Comparison of ENCODE assay signal across 9 mouse cellular contexts in genomic region chr5:120806458-120806857, GRCm38 (mm10). TPM values are rescaled to one million over a fixed set of nuclear protein-coding genes. Genes with fewer than 3 reads are reported as not detected.
DNase-seq lines count a peak whose midpoint lies in the region; ATAC-seq and TF ChIP-seq lines count a peak whose summit lies in the region.
"Had no signal": no experiment of that assay in that cellular context is flagged by ENCODE, and none has a peak within 500 bp of the region (broad histone marks: within the 10 kb centered on the region; RNA-seq: fewer than 3 reads in every experiment).

No protein-coding gene starts in this region.

- H3K9ac ChIP-seq in forebrain, embryonic 11.5 days (ENCODE audit: low read length): no peak overlapping the region
- H3K9ac ChIP-seq in forebrain, embryonic 15.5 days (replicated peaks): no peak overlapping the region
- no peak overlapping the region for H3K9ac ChIP-seq in midbrain, embryonic 14.5 days (replicated peaks; ENCODE audit: low read length)
- H3K9ac ChIP-seq in midbrain, embryonic 15.5 days: no peak overlapping the region
- no peak overlapping the region for H3K9ac ChIP-seq in hindbrain, postnatal 0 days (replicated peaks; ENCODE audit: low read length)

- no peaks in the 10 kb centered on the region for H3K27me3 ChIP-seq in forebrain, embryonic 11.5 days (ENCODE audit: control insufficient read depth, insufficient read depth, low read length)
- no peaks in the 10 kb centered on the region for H3K27me3 ChIP-seq in forebrain, embryonic 15.5 days
- H3K27me3 ChIP-seq in midbrain, embryonic 14.5 days (ENCODE audit: control insufficient read depth, insufficient read depth, low read length): no peaks in the 10 kb centered on the region
- no peaks in the 10 kb centered on the region for H3K27me3 ChIP-seq in midbrain, embryonic 15.5 days (replicated peaks)
- no peaks in the 10 kb centered on the region for H3K27me3 ChIP-seq in cerebellum, adult 2 months (ENCODE audit: control insufficient read depth, insufficient read depth, low read length)
- no peaks in the 10 kb centered on the region for H3K27me3 ChIP-seq in hindbrain, postnatal 0 days (ENCODE audit: insufficient read depth, low read length)

- ATAC-seq in forebrain, embryonic 11.5 days (replicated peaks; ENCODE audit: low FRiP score): no peak
- no peak for ATAC-seq in forebrain, embryonic 15.5 days (replicated peaks)
- ATAC-seq in midbrain, embryonic 14.5 days (ENCODE audit: low FRiP score, low TSS enrichment): no peak
- no peak for ATAC-seq in midbrain, embryonic 15.5 days (replicated peaks)
- no peak for ATAC-seq in hindbrain, postnatal 0 days

- peak; percentile 81 for DNase-seq in forebrain, embryonic 11.5 days (ENCODE audit: low spot score)
- peak; percentile 67 for DNase-seq in midbrain, embryonic 14.5 days
- peak; percentile 40 to 51 for DNase-seq in cerebellum, adult 2 months
- DNase-seq in hindbrain, postnatal 0 days (ENCODE audit: low spot score): peak; percentile 61
- peak; percentile 57 for DNase-seq in lung, postnatal 10 days
- peak; percentile 35 to 63 for DNase-seq in spleen, postnatal 14 days (ENCODE audit: low spot score in 2 of 2)

- TF ChIP-seq POLR2A in cerebellum, adult 2 months (IDR thresholded peaks at IDR 0.05; ENCODE audit: borderline replicate concordance, insufficient read depth, low read length): no peak

- H3K9me3 ChIP-seq in forebrain, embryonic 11.5 days (ENCODE audit: control insufficient read depth, low read length): no peaks in the 10 kb centered on the region
- H3K9me3 ChIP-seq in forebrain, embryonic 15.5 days: no peaks in the 10 kb centered on the region
- no peaks in the 10 kb centered on the region; the same call in 1 of the 2 replicates for H3K9me3 ChIP-seq in midbrain, embryonic 14.5 days (ENCODE audit: control insufficient read depth, low read length)
- H3K9me3 ChIP-seq in midbrain, embryonic 15.5 days: no peaks in the 10 kb centered on the region
- no peaks in the 10 kb centered on the region for H3K9me3 ChIP-seq in hindbrain, postnatal 0 days (ENCODE audit: low read length)

- no peak overlapping the region for H3K4me2 ChIP-seq in forebrain, embryonic 11.5 days (ENCODE audit: low read depth, low read length, severe bottlenecking)
- H3K4me2 ChIP-seq in forebrain, embryonic 15.5 days (replicated peaks): no peak overlapping the region
- H3K4me2 ChIP-seq in midbrain, embryonic 14.5 days (ENCODE audit: low read length): no peak overlapping the region
- H3K4me2 ChIP-seq in midbrain, embryonic 15.5 days: no peak overlapping the region
- no peak overlapping the region for H3K4me2 ChIP-seq in hindbrain, postnatal 0 days (ENCODE audit: low read depth, low read length)

- WGBS in forebrain, embryonic 11.5 days: 100% methylated on average over 1 of the region's 1 CpGs
- 87% methylated on average over 1 of the region's 1 CpGs for WGBS in forebrain, embryonic 15.5 days
- WGBS in midbrain, embryonic 14.5 days: 89% methylated on average over 1 of the region's 1 CpGs
- 86% methylated on average over 1 of the region's 1 CpGs for WGBS in midbrain, embryonic 15.5 days
- 92% methylated on average over 1 of the region's 1 CpGs for WGBS in cerebellum, adult 2 months
- WGBS in hindbrain, postnatal 0 days: 100% methylated on average over 1 of the region's 1 CpGs

- no peak overlapping the region for H3K4me3 ChIP-seq in forebrain, embryonic 11.5 days (ENCODE audit: low read depth, low read length)
- no peak overlapping the region for H3K4me3 ChIP-seq in forebrain, embryonic 15.5 days
- no peak overlapping the region for H3K4me3 ChIP-seq in midbrain, embryonic 14.5 days (replicated peaks; ENCODE audit: low read depth, low read length)
- H3K4me3 ChIP-seq in midbrain, embryonic 15.5 days: no peak overlapping the region
- H3K4me3 ChIP-seq in cerebellum, adult 2 months (replicated peaks; ENCODE audit: insufficient read depth, low read depth, low read length): no peak overlapping the region
- H3K4me3 ChIP-seq in hindbrain, postnatal 0 days (ENCODE audit: low read length): no peak overlapping the region

- TF ChIP-seq CTCF in cerebellum, adult 2 months (IDR thresholded peaks at IDR 0.05; ENCODE audit: borderline replicate concordance, insufficient read depth, low read depth, low read length): peak; percentile 52; the same call in 1 of the 2 replicates
- TF ChIP-seq CTCF in hindbrain, postnatal 0 days (IDR thresholded peaks at IDR 0.05; ENCODE audit: low read depth): peak; percentile 65

- H3K4me1 ChIP-seq in forebrain, embryonic 11.5 days (replicated peaks; ENCODE audit: control insufficient read depth, insufficient read depth, low read length): no peaks in the 10 kb centered on the region
- H3K4me1 ChIP-seq in forebrain, embryonic 15.5 days: no peaks in the 10 kb centered on the region
- no peaks in the 10 kb centered on the region for H3K4me1 ChIP-seq in midbrain, embryonic 14.5 days (ENCODE audit: control insufficient read depth, insufficient read depth, low read length)
- H3K4me1 ChIP-seq in midbrain, embryonic 15.5 days: 0 out of 2 replicates have a peak, but pooled peaks cover under 1% of the 10 kb centered on the region
- no peaks in the 10 kb centered on the region for H3K4me1 ChIP-seq in cerebellum, adult 2 months (ENCODE audit: control insufficient read depth, insufficient read depth, low read length)
- H3K4me1 ChIP-seq in hindbrain, postnatal 0 days (ENCODE audit: insufficient read depth, low read length): no peaks in the 10 kb centered on the region

- no peak overlapping the region for H3K27ac ChIP-seq in forebrain, embryonic 11.5 days (ENCODE audit: low read depth, low read length)
- H3K27ac ChIP-seq in forebrain, embryonic 15.5 days (replicated peaks): no peak overlapping the region
- H3K27ac ChIP-seq in midbrain, embryonic 14.5 days (replicated peaks; ENCODE audit: low read depth, low read length): no peak overlapping the region
- no peak overlapping the region for H3K27ac ChIP-seq in midbrain, embryonic 15.5 days
- no peak overlapping the region for H3K27ac ChIP-seq in cerebellum, adult 2 months (ENCODE audit: insufficient read depth, low read length)
- H3K27ac ChIP-seq in hindbrain, postnatal 0 days: no peak overlapping the region

- H3K36me3 ChIP-seq in forebrain, embryonic 11.5 days (ENCODE audit: control insufficient read depth, insufficient read depth, low read length): no peaks in the 10 kb centered on the region
- no peaks in the 10 kb centered on the region for H3K36me3 ChIP-seq in forebrain, embryonic 15.5 days
- no peaks in the 10 kb centered on the region for H3K36me3 ChIP-seq in midbrain, embryonic 14.5 days (ENCODE audit: control insufficient read depth, insufficient read depth, low read length)
- no peaks in the 10 kb centered on the region for H3K36me3 ChIP-seq in midbrain, embryonic 15.5 days (replicated peaks)
- H3K36me3 ChIP-seq in hindbrain, postnatal 0 days (ENCODE audit: insufficient read depth, low read length): no peaks in the 10 kb centered on the region

RNA-seq across cellular contexts. Expression of gene Oas1c, which starts 5.9 kb away (rescaled TPM):
- polyA plus RNA-seq in forebrain, embryonic 11.5 days (2014; fragmentation: Nextera tagmentation; extraction: Ambion mirVana): 0.36 TPM in 1 of 2 replicates, not detected in the other
- 0.20 and 0.41 TPM in 2 replicates for polyA plus RNA-seq in forebrain, embryonic 15.5 days (2015; fragmentation: Nextera tagmentation; extraction: Ambion mirVana)
- 0.22 and 0.36 TPM in 2 replicates for polyA plus RNA-seq in midbrain, embryonic 14.5 days (2014; fragmentation: Nextera tagmentation; extraction: Ambion mirVana)
- 0.31 and 0.41 TPM in 2 replicates for polyA plus RNA-seq in midbrain, embryonic 15.5 days (2015; fragmentation: Nextera tagmentation; extraction: Ambion mirVana)
- 1.2 and 2.0 TPM in 2 replicates for polyA plus RNA-seq in cerebellum, adult 2 months (2012; rRNA removed)
- 0.58 and 1.2 TPM in 2 replicates for total RNA-seq in hindbrain, postnatal 0 days (2014; rRNA removed)
- polyA plus RNA-seq in hindbrain, postnatal 0 days (2015; fragmentation: Nextera tagmentation; extraction: Ambion mirVana): 0.61 and 0.64 TPM in 2 replicates

RNA-seq across cellular contexts. Expression of gene Oas1e, which starts 11.1 kb away (rescaled TPM):
- polyA plus RNA-seq in forebrain, embryonic 11.5 days (2014; fragmentation: Nextera tagmentation; extraction: Ambion mirVana): not detected in 2 replicates
- 0.26 TPM in 1 of 2 replicates, not detected in the other for polyA plus RNA-seq in forebrain, embryonic 15.5 days (2015; fragmentation: Nextera tagmentation; extraction: Ambion mirVana)
- 0.12 and 0.23 TPM in 2 replicates for polyA plus RNA-seq in midbrain, embryonic 14.5 days (2014; fragmentation: Nextera tagmentation; extraction: Ambion mirVana)
- polyA plus RNA-seq in midbrain, embryonic 15.5 days (2015; fragmentation: Nextera tagmentation; extraction: Ambion mirVana): 0.23 and 0.28 TPM in 2 replicates
- not detected in 2 replicates for polyA plus RNA-seq in cerebellum, adult 2 months (2012; rRNA removed)
- 0.26 TPM in 1 of 2 replicates, not detected in the other for total RNA-seq in hindbrain, postnatal 0 days (2014; rRNA removed)
- 0.42 and 0.90 TPM in 2 replicates for polyA plus RNA-seq in hindbrain, postnatal 0 days (2015; fragmentation: Nextera tagmentation; extraction: Ambion mirVana)
- total RNA-seq: left cerebral cortex, postnatal 10 days had no signal

RNA-seq across cellular contexts. Expression of gene Oas3, which starts 29.0 kb away (rescaled TPM):
- 0.12 and 0.27 TPM in 2 replicates for polyA plus RNA-seq in forebrain, embryonic 11.5 days (2014; fragmentation: Nextera tagmentation; extraction: Ambion mirVana)
- 0.22 and 0.40 TPM in 2 replicates for polyA plus RNA-seq in forebrain, embryonic 15.5 days (2015; fragmentation: Nextera tagmentation; extraction: Ambion mirVana)
- polyA plus RNA-seq in midbrain, embryonic 14.5 days (2014; fragmentation: Nextera tagmentation; extraction: Ambion mirVana): 1.1 TPM in 2 replicates
- 0.81 and 1.0 TPM in 2 replicates for polyA plus RNA-seq in midbrain, embryonic 15.5 days (2015; fragmentation: Nextera tagmentation; extraction: Ambion mirVana)
- polyA plus RNA-seq in cerebellum, adult 2 months (2012; rRNA removed): 0.08 TPM in 2 replicates
- 0.31 and 0.50 TPM in 2 replicates for total RNA-seq in hindbrain, postnatal 0 days (2014; rRNA removed)
- 0.43 and 0.58 TPM in 2 replicates for polyA plus RNA-seq in hindbrain, postnatal 0 days (2015; fragmentation: Nextera tagmentation; extraction: Ambion mirVana)

RNA-seq across cellular contexts. Expression of gene Oas1f, which starts 40.7 kb away (rescaled TPM):
- not detected in 2 replicates for polyA plus RNA-seq in forebrain, embryonic 11.5 days (2014; fragmentation: Nextera tagmentation; extraction: Ambion mirVana)
- not detected in 2 replicates for polyA plus RNA-seq in forebrain, embryonic 15.5 days (2015; fragmentation: Nextera tagmentation; extraction: Ambion mirVana)
- not detected in 2 replicates for polyA plus RNA-seq in midbrain, embryonic 14.5 days (2014; fragmentation: Nextera tagmentation; extraction: Ambion mirVana)
- polyA plus RNA-seq in midbrain, embryonic 15.5 days (2015; fragmentation: Nextera tagmentation; extraction: Ambion mirVana): not detected in 2 replicates
- not detected in 2 replicates for polyA plus RNA-seq in cerebellum, adult 2 months (2012; rRNA removed)
- not detected in 2 replicates for total RNA-seq in hindbrain, postnatal 0 days (2014; rRNA removed)
- not detected in 2 replicates for polyA plus RNA-seq in hindbrain, postnatal 0 days (2015; fragmentation: Nextera tagmentation; extraction: Ambion mirVana)
- total RNA-seq: left cerebral cortex, postnatal 10 days had no signal

RNA-seq across cellular contexts. Expression of gene Oas1h, which starts 54.8 kb away (rescaled TPM):
- not detected in 2 replicates for polyA plus RNA-seq in forebrain, embryonic 11.5 days (2014; fragmentation: Nextera tagmentation; extraction: Ambion mirVana)
- polyA plus RNA-seq in forebrain, embryonic 15.5 days (2015; fragmentation: Nextera tagmentation; extraction: Ambion mirVana): not detected in 2 replicates
- not detected in 2 replicates for polyA plus RNA-seq in midbrain, embryonic 14.5 days (2014; fragmentation: Nextera tagmentation; extraction: Ambion mirVana)
- not detected in 2 replicates for polyA plus RNA-seq in midbrain, embryonic 15.5 days (2015; fragmentation: Nextera tagmentation; extraction: Ambion mirVana)
- polyA plus RNA-seq in cerebellum, adult 2 months (2012; rRNA removed): not detected in 2 replicates
- total RNA-seq in hindbrain, postnatal 0 days (2014; rRNA removed): not detected in 2 replicates
- polyA plus RNA-seq in hindbrain, postnatal 0 days (2015; fragmentation: Nextera tagmentation; extraction: Ambion mirVana): not detected in 2 replicates
- total RNA-seq: left cerebral cortex, postnatal 10 days had no signal
